Mouse (Mus musculus) spleen, adult 2 months (tissue): ENCODE results near the gene Fstl1.

Source experiments
- CTCF ChIP-seq: fragments of 200-500 bp; IDR thresholded peaks from 2 replicates; pipeline ENCODE4 v1.5.1; 2011; ENCODE audit warnings: mild to moderate bottlenecking, inconsistent platforms; ENCODE audit not compliant: insufficient read depth, insufficient read length, insufficient replicate concordance; ENCODE audit errors: extremely low read depth
- POLR2A ChIP-seq: fragments of 200-500 bp; IDR thresholded peaks from 2 replicates; pipeline ENCODE4 v1.6.1; 2011; ENCODE audit warnings: low read depth, low read length, inconsistent platforms

DNA sequence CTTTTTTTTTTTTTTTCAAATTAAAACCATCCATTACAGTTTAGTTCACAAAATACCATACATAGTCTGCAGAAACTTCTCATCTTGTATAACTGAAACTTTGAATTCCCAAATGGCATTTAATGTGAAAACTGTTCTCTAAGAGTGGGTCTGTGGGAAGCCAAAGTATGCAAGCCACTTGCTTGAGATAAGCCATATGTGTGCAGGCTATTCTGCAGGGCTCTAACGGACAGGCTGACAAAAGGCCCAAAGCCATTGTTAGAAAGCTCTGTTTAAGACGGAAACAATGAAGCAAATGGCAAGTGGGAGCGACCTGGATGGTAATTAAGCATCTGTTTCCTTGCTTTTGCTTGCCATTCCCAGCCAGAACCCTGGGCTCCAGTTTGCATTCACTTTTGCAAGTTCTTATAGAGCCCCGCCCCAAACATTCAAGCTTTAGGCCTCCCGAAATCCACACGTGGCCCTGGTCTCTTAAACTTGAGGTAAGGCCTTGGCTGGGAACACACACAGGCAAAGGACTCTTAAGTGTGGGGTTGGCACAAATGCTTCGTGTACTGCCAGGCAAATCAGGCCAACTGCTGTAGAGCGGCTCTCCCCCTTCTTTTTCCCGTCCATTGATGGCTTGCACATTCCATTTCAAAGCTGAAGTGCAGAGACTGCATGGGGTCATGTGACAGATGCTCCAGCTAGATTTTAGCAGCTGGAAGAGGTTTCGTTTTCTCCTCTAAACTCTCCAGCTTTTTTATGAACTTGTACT, 32.4 kb downstream of the Fstl1 start:
- TF ChIP-seq POLR2A (no peak), CTCF (no peak)
